Mouse (Mus musculus): ENCODE results near the gene Gse1.

GRCm38 (mm10) chr8:120191633-120192032 is 36.6 kb upstream of the Gse1 start:
- TF ChIP-seq POLR2A (IDR thresholded peaks at IDR 0.05; ENCODE audit: low read depth, low read length), result no peak
- no peak for TF ChIP-seq CTCF (IDR thresholded peaks at IDR 0.05; ENCODE audit: extremely low read depth, insufficient read length, insufficient replicate concordance, low read depth, low read length)
